Mouse (Mus musculus) hematopoietic stem cell, adult 5-6 weeks (primary cell): ENCODE measurements around the gene Ptrh1. TPM values are rescaled to one million over a fixed set of nuclear protein-coding genes. Genes with fewer than 3 reads are reported as not detected.

ENCODE experiments used
- ATAC-seq, 2 experiments: fragments of 125-278 bp in 1 of 2; replicated peaks in 1 of 2; 2 replicates each; pipeline ENCODE4 v1.8.0; 2016 to 2017; ENCODE audit warnings: inconsistent platforms in 2 of 2, mild to moderate bottlenecking in 2 of 2, moderate number of reproducible peaks in 2 of 2, low read depth in 1 of 2, moderate TSS enrichment in 1 of 2; ENCODE audit not compliant: low FRiP score in 2 of 2, poor library complexity in 2 of 2, severe bottlenecking in 2 of 2, insufficient read depth in 1 of 2, low TSS enrichment in 1 of 2
- total RNA-seq: library from RNA; stranded (forward); fragments of 172-1452, 232-1000 nt; gene quantifications from 2 replicates; pipeline ENCODE4 v1.2.3, GENCODE M21; 2017

Ptrh1 gene
- total RNA-seq: 1.5 and 2.8 TPM in 2 replicates

DNA sequence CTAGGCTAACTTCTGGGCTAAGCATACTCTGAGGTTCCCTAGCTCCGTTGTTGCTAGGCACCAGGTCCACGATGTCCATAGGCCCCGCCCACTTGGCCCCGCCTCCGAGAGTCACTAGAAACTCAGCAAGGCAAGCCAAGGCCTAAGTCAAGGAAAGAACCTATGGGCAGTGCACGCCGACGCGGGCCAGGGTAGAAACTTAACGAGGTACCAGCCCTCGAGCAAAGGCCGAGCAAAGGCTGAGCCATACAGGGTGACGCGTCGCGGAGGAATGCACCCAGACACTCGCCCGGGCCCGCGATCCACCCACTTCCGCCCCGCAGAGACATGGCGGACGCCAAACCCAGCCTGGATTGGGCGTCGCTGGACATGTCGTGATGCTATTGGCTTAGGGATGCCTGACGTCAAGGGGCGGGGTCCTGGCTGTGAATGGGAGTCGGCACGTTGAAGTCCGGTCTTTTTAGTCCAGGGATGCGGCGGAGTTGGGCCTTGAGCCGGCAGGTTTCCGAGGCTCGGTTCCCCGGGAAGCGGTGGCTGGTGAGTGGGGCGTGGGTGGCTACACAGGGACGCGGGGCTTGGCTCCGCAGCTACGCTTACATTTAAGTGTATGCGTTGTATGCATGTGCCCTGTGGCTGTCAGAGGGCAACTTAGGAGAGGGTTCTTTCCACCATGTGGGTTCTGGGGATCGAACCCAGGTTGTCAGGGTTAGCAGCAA, at the start of gene Ptrh1, which contains the start of gene Ttc16:
Gene Ptrh1, plus strand, starts transcription at position 428 of the 716 bp plus-strand sequence.
Gene Ttc16, minus strand, starts transcription at position 275 of the 716 bp plus-strand sequence.
- ATAC-seq: peak; percentile 94 to 96

DNA sequence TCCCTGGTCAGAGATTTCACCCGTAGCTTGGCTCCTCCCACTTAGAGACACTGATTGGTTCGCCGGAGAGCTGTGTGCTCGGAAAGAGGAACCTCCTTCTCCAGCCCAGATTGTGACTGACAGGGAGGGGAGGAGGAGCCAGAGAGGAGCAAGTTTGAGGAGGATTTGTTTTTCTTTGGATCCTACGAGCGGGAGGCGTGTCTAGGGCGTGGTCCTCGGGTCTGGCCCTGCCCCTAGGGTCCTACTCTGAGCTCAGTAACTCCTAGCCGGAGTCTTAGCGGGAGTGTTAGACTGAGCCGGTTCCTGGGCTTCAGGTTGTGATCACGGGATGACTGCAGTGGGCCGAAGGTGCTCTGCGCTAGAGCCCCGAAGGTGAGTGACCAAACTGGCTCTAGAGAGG, 48.2 kb upstream of the Ptrh1 start:
- ATAC-seq: peak; percentile 95 to 98

DNA sequence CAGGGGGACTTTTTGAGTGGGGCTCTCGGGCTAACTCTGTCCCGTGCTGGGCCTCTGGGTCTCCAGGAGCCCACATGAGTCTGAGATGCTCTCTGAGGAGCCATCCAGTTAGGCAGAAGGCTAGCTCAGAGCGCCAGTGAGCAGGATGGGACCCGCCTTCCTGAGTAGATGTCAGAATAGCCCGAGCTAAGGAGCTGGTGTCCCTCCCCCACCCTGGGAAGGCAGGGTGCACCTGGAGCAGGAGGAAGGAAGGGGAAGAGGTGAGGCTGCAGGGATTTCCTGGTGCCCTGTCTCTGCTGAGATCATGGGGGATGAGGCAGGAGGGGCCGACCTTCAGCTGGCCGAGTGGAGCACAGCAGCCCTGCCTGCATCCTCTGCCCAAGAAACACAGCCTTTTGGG, 47.1 kb upstream of the Ptrh1 start:
- ATAC-seq: no peak

DNA sequence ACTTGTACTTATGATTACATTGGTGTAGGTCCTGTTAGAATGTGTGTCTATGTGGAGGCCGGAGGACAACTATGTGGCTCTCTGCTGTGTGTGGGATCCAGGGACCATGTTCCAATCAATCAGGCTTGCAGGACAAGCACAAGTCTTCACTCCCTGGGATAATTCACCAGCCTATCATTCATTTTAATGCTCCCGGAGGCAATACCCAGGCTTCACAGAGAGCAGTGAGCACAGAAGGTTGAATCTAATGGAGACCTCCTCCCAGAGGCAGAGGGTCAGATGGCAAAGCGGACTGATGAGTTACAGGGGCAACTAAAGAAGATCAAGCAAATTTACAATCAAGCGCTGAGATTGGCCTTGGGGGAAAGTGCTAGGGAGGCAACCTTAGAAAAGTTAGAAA, 46.0 kb upstream of the Ptrh1 start:
- no peak for ATAC-seq

DNA sequence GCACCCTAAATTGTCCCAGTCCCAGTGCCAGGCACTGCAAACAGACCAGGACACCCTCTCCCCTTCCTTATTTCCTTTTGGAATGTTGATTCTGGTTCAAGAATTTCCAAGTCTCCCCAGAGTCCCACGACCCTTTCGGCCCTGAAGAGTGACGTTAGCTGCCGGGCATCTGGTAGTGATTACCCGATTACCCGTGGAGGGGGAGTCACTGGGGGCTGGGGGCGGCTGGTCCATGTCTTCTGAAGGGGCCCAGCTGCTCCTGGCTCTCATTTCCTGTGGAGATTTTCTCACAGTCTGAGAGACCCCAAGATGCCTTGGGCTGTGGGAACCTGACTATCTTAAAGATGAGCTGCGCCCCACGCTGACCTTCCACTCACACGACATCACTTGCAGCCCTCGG, 44.7 kb upstream of the Ptrh1 start:
- no peak for ATAC-seq

DNA sequence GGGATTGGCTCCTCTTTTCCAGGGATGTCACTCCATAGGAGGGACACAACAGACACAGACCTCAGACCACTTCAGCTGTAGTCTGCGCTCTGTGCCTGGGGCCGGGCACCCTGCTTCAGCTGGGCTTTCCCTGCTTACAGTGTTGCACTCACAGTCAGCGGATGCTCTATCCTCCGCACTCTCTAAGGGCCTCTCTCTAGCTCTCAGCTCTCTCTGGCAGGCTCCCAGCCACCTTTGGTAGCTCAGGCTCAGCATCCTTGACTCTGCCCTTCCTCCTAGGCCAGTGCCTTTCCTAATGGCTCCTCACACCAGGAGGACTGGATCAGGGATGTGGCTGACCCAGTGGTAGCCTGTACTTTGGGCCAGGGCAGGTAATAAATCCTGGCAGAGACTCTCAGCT, 43.7 kb upstream of the Ptrh1 start:
- ATAC-seq: no peak

DNA sequence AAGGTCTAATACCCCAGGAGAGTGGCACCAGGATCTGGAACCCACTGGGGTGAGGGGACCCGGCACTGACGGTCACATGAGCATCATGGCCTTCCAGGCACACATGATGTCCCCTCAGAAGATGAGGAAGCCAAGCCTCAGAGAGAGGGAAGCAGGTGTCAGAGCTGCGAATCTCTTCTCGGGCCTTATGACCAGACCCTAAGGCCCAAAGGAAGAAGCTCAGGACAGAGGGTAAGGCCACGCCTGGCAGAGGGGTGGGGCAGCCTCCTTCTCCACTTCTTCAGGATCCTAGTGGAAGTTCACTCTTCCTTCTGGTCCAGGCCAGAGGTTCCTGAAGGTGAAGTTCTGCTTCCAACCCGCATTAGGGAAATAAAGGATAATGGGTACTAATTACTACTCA, 42.9 kb upstream of the Ptrh1 start:
- no peak for ATAC-seq

DNA sequence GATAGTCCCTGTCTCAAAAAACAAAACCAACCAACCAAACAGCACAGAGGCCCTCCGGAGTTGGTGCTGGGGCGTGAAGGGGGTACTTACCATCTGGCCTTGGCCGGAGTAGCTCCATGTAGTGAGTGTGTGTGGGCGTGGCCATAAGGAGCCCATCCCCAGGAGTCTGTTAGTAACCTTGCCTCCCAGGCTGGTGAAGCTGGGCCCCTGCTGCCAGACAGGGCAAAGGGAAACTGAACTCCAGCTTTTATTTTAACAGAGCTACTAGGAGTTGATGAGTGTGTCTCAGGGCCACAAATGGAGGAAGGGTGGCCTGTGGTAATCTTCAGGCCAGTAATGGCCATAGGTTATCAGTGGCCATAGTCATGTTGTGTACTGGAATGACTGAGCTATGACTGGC, 41.1 kb upstream of the Ptrh1 start:
- no peak for ATAC-seq

DNA sequence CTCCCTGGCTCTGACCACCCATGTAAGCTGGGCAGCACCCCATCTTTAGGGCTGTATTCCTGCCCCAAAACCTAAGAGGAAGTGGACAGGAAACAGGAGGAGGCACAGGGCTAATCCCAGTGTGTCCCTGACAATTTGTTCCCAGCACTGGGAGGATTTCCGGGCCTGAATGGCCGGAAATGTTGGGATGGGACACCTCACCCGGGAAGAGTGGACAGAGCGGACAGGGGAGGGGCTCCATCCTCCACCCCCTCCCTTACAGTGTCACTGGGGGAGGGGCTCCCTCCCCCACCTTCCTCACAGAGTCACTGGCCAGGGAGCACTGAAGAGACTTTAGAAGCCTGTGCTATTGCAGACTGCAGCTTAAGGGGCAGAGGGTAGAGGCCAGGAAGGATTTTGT, 40.7 kb upstream of the Ptrh1 start:
- ATAC-seq: no peak

DNA sequence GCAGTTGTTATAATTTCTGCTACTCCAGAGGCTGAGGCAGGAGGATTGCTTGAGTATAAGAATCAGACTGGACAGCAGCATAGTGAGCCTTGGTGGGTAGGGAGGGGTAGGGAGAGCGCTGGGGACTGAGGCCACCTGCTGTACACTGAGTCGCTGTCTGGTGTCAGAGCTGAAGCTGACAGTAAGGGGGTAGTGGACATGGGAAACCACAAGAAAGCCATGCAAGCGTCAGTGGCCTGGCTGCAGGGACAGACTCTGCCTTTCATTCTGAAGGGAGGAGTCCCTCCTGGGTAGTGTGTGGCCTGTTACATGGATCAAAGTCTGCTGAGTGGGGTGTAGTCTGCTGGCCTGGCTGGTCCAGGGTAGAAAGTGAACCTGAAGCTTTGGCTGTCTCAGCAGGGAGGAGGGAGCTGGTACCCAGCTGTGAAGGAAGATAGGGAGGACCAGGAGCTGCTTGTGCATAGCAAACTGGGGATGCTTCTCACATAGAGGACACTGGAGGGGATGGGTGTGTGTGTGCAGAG, 39.2 kb upstream of the Ptrh1 start:
- ATAC-seq: no peak

DNA sequence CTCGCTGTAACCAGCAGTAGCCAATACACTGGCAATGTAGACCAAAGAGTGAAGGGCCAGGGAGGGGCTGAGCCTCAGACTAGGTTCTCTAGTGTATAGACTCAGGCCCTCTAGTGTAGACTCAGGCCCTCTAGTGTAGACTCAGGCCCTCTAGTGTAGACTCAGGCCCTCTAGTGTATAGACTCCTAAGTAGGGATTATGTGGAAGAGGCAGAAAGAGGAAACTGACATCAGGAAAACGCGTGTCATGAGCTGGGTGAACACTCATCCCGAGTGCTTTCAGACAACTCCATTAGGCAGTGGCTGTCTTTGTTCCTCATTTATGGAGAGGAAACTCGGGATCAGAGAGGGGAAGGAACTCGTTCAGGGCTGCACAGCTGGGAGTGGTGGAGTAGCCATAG, 38.6 kb upstream of the Ptrh1 start:
- no peak for ATAC-seq

DNA sequence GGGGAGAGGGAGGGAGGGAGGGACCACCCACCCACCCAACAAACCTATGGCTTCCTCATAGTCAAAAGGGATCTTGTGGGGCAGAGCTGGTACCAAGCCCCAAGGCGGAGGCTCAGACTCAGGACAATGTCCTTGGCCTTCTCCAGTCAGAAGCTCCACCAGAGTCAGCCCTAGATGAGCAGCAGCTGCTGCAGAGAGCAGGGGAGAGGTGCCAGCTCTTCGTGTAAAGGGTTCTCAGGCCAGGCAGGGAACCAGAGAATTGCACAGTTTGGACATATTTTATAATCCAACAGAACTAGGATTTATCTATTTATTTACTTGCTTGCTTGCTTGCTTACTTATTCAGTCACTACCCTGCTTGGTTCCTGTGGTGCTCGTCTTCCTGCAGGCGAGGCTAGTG, 36.3 kb upstream of the Ptrh1 start:
- no peak for ATAC-seq

DNA sequence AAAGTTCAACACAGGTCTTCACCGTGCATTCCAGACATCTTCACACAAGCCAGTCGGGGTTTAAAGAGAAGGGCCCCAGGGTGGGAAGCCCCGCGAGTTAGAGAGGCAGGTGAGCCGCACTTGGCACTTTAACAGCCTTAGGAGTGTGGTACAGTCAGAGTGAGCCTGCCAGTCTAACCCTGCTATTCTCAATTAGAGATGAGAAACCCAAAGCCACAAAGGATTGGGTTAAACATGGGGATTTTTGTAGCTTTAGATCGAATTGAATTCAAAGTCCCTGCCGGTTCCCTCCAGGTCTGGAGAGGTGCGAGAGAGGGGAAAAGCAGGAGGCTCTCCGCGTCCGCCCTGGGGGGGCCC, 34.7 kb upstream of the Ptrh1 start, which contains the start of gene 6330409D20Rik:
Gene 6330409D20Rik, minus strand, starts transcription at position 101 of the 357 bp plus-strand sequence.
- ATAC-seq: no peak

DNA sequence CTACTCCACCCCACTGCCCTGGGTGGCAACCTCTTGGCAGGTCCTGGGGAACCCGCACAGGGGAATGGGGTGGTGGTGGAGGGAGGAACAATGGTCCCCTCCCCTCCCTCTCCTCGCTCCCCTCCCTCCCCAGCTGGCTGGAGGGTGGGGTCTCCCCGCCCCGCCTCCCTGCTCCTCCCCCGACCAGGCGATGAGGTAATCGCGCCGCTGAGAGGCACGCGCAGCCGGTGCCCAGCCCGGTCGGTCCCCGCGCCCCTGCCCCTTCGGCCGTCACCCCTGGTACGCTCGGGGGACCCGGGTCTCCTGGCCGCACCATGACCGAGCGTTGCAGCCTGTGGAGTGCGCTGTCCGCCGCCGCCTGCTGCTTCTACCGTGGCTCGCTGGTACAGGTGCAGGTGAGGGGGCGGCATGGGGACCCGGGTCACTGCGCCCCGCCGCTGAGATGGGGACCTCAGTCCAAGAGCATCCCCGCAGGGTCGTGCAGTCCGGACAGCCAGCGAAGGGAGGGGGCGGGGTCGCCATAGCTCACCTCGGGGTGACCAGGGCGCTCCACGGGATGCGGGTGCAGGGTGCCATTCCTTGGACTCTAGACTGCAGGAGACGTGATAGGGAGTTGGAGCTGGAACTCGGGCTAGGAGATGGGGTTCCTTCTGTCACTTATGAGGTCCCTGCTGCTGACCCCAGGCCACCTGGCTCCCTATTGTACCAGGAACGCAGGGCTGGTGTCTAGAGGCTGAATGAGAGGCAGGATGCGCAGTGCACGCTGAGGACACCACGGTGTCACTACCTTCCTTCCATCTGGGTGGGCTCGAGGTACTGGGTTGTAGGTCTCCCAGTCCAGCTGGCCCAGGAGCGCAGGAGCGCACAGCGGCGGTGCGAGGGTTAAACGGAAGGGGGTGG, 34.1 kb upstream of the Ptrh1 start:
- no peak for ATAC-seq

DNA sequence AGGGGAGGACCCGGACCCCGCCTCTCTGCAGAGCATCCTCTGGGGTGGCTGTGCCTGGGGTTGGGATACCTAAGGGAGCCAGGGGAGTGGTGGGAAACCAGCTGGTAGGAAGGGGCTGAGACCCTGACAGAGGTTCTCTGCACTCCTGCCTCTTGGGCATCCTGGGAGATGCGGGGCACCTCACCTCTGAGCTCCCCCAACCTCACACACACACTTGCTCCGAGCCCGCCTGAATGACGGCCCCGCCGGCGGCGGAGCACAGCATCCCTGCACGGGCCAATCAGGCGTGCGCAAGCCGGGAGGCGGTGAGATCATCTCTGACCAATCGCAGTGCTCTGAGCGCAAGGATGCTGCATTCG, 33.4 kb upstream of the Ptrh1 start:
- no peak for ATAC-seq

DNA sequence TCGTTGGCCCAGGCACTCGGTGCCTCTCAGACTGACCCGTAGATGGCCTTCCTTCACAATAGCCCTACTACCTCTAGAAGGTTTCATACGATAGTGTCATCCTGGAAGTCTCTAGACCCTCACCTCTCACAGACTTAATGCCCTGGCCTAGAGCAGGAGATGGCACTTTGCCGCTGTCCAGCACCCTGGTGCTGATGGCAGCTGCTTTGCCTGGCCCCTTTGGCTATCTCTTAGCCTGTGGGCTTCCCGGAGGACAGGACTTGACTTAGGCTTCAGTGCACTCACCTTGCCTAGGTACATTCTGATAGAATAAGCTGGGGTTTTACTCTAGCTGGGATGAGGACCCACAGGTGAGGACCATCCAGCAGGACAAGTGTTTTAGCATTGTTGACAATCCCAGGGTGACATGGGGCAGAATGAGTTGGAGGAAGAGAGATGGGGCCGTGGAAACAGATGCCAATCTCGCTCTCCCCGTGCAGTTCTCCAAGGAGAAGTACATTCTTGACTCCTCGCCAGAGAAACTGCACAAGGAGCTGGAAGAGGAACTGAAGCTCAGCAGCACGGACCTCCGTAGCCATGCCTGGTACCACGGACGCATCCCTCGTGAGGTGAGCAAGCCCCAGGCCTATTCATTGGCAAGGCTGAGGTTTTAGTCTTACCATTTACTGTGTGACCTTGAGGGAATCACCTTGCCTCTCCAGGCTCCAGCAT, 31.2 kb upstream of the Ptrh1 start:
- ATAC-seq: no peak

DNA sequence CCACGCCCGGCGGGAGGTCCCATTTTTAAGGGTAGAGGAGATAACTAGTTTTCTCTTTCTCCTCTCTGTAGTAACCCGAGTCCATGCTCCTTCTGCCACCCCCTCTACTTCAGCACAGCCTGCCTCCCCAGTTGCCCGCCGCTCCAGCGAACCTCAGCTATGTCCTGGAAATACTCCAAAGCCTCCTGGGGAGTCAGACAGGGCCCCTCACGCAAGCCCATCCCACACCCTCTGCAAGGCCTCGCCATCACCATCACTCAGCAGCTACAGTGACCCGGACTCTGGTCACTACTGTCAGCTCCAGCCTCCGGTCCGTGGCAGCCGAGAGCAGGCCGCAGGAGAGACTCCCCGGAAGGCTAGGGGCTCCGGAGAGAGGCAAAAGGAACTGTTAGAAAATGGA, 26.5 kb upstream of the Ptrh1 start:
- no peak for ATAC-seq

DNA sequence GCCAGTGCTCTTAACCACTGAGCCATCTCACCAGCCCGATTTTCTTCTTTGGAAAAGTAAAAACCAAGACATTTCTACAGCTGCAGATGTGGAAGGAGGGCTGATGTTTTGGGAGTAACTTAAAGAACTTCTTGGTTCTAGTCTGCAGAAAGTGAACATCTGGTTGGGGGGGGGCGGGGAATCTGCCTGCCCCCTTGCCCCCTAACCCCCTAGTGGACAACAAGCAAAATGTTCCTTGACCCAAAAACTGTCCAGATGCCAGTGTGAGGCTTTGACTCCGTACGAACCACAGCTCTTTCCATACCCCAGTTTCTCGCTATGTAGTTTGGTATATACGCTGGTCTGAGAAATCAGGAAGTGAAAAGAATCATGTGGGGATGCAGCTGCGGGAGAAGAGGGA, 25.4 kb upstream of the Ptrh1 start:
- no peak for ATAC-seq
